Mouse (Mus musculus) stomach, embryonic 16.5 days (tissue): ENCODE results near the gene Rfc1. TPM values are rescaled to one million over a fixed set of nuclear protein-coding genes. Genes with fewer than 3 reads are reported as not detected.
"Not testable (repeated sequence)": the region's sequence is repeated elsewhere in the genome, so short reads cannot be mapped to it uniquely, and the experiment has no call there.

Experiments
- ATAC-seq: fragments of 200-750 bp; cut with Nextera tagmentation; 2 replicates; pipeline ENCODE4 v1.8.0; 2017; ENCODE audit warnings: moderate number of reproducible peaks, moderate TSS enrichment; ENCODE audit not compliant: insufficient read depth, low FRiP score
- H3K27ac ChIP-seq: fragments of 300-500 bp; sonication (generic); 2 replicates; pipeline ENCODE4 v1.5.1; 2014; ENCODE audit warnings: low read length
- H3K27me3 ChIP-seq: fragments of 300-500 bp; sonication (generic); 2 replicates; pipeline ENCODE4 v1.6.1; 2014; ENCODE audit warnings: low read length, control low read depth, mixed read lengths; ENCODE audit not compliant: control insufficient read depth, insufficient read depth
- H3K36me3 ChIP-seq: fragments of 300-500 bp; sonication (generic); 2 replicates; pipeline ENCODE4 v1.6.1; 2014; ENCODE audit warnings: low read length; ENCODE audit not compliant: control insufficient read depth, insufficient read depth
- H3K4me1 ChIP-seq: fragments of 300-500 bp; sonication (generic); 2 replicates; pipeline ENCODE4 v1.6.1; 2014; ENCODE audit warnings: low read length, control low read depth, mixed read lengths; ENCODE audit not compliant: control insufficient read depth, insufficient read depth
- H3K4me2 ChIP-seq: fragments of 300-500 bp; sonication (generic); 2 replicates; pipeline ENCODE4 v1.6.1; 2014; ENCODE audit warnings: low read depth, low read length, mixed read lengths
- H3K4me3 ChIP-seq: fragments of 300-500 bp; sonication (generic); replicated peaks from 2 replicates; pipeline ENCODE4 v1.5.1; 2014; ENCODE audit warnings: mild to moderate bottlenecking, low read length
- H3K9ac ChIP-seq: fragments of 300-500 bp; sonication (generic); 2 replicates; pipeline ENCODE4 v1.6.1; 2014; ENCODE audit warnings: low read length
- H3K9me3 ChIP-seq: fragments of 300-500 bp; sonication (generic); replicated peaks from 2 replicates; pipeline ENCODE4 v1.6.1; 2016; ENCODE audit warnings: low read length, control low read depth; ENCODE audit not compliant: control insufficient read depth
- WGBS: fragments of 180-500 bp; shearing (Covaris S2); extraction: QIAGEN DNeasy Blood & Tissue Kit; methylation state at CpG from one replicate; pipeline ENCODE4 v1.1.7; 2014; 5-methylcytosine and 5-hydroxymethylcytosine counted together
- polyA plus RNA-seq: library from polyadenylated mRNA; unstranded; fragments of >200 nt; fragmentation: Nextera tagmentation; extraction: Ambion mirVana; gene quantifications from 2 replicates; pipeline ENCODE4 v1.2.1, GENCODE M21; 2015

The Rfc1 gene
- polyA plus RNA-seq, 1 experiment from 2014 or later = 77.8 TPM

DNA sequence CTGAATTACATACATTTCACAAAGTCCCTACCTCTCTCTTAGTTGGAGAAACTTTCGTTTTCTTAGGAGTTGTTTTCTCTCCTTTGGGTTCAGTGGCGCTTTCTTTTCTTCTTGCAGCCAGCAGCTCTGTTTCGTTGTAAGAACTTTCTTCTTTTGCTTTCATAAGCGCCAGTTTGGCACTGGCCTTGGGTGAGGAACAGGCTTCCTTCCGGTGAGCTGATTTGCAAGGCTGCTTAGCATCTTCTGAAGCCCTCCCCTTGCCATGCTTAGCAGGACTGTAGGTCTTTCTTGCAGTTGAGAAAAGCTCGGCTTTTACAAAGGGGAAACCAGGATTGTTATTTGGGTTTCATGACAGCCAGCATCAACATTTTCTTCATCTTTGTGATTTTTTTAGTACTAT lies 41.8 kb downstream of the Rfc1 start:
- H3K27ac ChIP-seq = no peak overlapping the region
- no peak overlapping the region for H3K4me2 ChIP-seq
- H3K4me3 ChIP-seq = no peak overlapping the region
- H3K27me3 ChIP-seq = no peaks in the 10 kb centered on the region
- H3K9me3 ChIP-seq = no peaks in the 10 kb centered on the region
- no peak overlapping the region for H3K9ac ChIP-seq
- no peak for ATAC-seq
- no peaks in the 10 kb centered on the region for H3K4me1 ChIP-seq
- 83% methylated on average over 6 of the region's 6 CpGs for WGBS
- peaks cover 21% of the 10 kb centered on the region for H3K36me3 ChIP-seq

DNA sequence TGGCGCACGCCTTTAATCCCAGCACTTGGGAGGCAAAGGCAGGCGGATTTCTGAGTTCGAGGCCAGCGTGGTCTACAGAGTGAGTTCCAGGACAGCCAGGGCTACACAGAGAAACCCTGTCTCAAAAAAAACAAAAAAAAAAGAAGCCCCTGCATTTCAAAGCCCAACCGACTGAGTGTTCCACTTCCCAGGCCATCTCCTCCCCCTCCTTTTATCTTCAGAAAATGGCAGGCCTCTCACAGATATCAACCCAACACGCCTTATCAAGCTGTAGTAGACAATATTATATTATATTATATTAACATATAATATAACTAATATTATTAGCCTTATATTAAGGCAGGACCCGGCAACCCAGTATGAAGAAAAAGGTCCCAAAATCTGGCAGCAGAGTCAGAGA lies 46.5 kb downstream of the Rfc1 start:
- not testable (repeated sequence) for H3K4me3 ChIP-seq
- WGBS = 92% methylated on average over 8 of the region's 8 CpGs

GRCm38 (mm10) chr5:65287751-65288701 lies 47.4 kb downstream of the Rfc1 start:
- 90% methylated on average over 24 of the region's 24 CpGs for WGBS
- Histone ChIP-seq H3K27me3 (no peaks in the 10 kb centered on the region), H3K27ac (no peak overlapping the region), H3K4me2 (no peak overlapping the region), H3K9ac (no peak overlapping the region), H3K4me3 (no peak overlapping the region), H3K4me1 (no peaks in the 10 kb centered on the region), H3K9me3 (no peaks in the 10 kb centered on the region), H3K36me3 (peaks cover 26% of the 10 kb centered on the region)
- ATAC-seq = no peak

More for the DNA sequence above, 46.5 kb downstream of the Rfc1 start:
- H3K9me3 ChIP-seq, H3K9ac ChIP-seq, ATAC-seq, H3K4me1 ChIP-seq, H3K27me3 ChIP-seq, H3K27ac ChIP-seq, H3K4me2 ChIP-seq: not testable (repeated sequence)
- peaks cover 26% of the 10 kb centered on the region for H3K36me3 ChIP-seq

GRCm38 (mm10) chr5:65284171-65284570 lies 51.3 kb downstream of the Rfc1 start:
- H3K27me3 ChIP-seq = no peaks in the 10 kb centered on the region
- no peak overlapping the region for H3K27ac ChIP-seq
- no peak for ATAC-seq
- no peak overlapping the region for H3K4me2 ChIP-seq
- H3K4me1 ChIP-seq = no peaks in the 10 kb centered on the region
- no peak overlapping the region for H3K4me3 ChIP-seq
- WGBS = 100% methylated on average over 3 of the region's 3 CpGs
- H3K36me3 ChIP-seq = peaks cover 17% of the 10 kb centered on the region
- no peak overlapping the region for H3K9ac ChIP-seq
- H3K9me3 ChIP-seq = no peaks in the 10 kb centered on the region

DNA sequence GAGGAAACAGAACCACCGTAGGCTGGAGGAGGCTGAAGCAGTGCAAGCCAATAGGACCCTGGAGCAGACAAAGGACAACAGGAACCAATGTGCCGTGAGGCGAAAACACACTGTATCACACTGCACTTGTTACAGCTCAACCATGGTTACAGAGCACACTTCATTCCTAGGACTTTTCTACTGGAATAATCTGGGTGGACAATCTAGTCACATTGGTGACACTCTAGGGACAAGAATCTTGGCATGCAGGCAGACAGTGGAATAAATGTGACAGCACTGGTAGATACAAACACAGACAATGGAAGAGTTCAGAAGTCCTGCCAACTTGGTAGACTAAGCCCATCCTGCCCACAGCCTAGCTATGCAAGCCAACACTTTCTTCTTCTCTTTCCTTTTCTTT lies 54.3 kb downstream of the Rfc1 start:
- Histone ChIP-seq H3K4me3 (no peak overlapping the region), H3K4me1 (no peaks in the 10 kb centered on the region), H3K36me3 (peaks cover 10% of the 10 kb centered on the region), H3K27me3 (no peaks in the 10 kb centered on the region), H3K4me2 (no peak overlapping the region), H3K9ac (no peak overlapping the region), H3K27ac (no peak overlapping the region), H3K9me3 (no peaks in the 10 kb centered on the region)
- no peak for ATAC-seq
- 95% methylated on average over 3 of the region's 3 CpGs for WGBS

DNA sequence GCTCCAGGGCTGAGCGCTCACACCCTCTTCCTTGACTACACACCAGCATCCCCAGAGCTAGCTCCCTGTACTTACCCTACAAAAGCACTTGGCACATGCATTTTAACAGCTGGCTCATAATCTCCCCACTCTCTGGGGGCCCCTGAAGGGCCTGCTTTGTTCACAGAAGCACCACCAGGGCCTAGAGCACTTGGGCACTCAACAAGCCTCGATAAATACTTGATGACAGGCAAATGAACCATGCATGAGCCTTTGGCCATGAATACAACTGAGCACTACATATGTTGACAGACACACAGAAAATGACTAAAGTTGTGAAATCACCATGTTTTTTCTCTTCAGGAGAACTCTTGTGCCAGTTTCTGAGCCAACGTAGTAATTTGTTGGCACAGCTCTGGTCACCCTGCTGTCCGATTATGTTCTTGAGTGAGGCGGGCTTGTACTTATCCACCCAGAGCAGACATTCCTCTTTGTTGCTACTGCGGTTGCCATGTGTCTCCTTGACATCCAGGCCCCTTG lies 56.3 kb downstream of the Rfc1 start:
- Histone ChIP-seq H3K27me3 (no peaks in the 10 kb centered on the region), H3K4me1 (no peaks in the 10 kb centered on the region), H3K27ac (no peak overlapping the region), H3K9me3 (no peaks in the 10 kb centered on the region), H3K36me3 (peaks cover 8% of the 10 kb centered on the region; the same call in 1 of the 2 replicates), H3K9ac (no peak overlapping the region), H3K4me3 (no peak overlapping the region), H3K4me2 (no peak overlapping the region)
- WGBS = 95% methylated on average over 6 of the region's 6 CpGs
- no peak for ATAC-seq

- WGBS = 81% methylated on average over 3 of the region's 3 CpGs
- H3K27ac ChIP-seq = no peak overlapping the region
- no peaks in the 10 kb centered on the region for H3K4me1 ChIP-seq
- no peak for ATAC-seq
- no peaks in the 10 kb centered on the region for H3K9me3 ChIP-seq
- H3K27me3 ChIP-seq = no peaks in the 10 kb centered on the region
- H3K4me2 ChIP-seq = no peak overlapping the region
- H3K36me3 ChIP-seq = peaks cover 11% of the 10 kb centered on the region; the same call in 1 of the 2 replicates
- no peak overlapping the region for H3K9ac ChIP-seq
- H3K4me3 ChIP-seq = no peak overlapping the region
Measured at GRCm38 (mm10) chr5:65273966-65274365, 61.5 kb downstream of the Rfc1 start.

- Histone ChIP-seq H3K36me3 (0 out of 2 replicates have a peak, but pooled peaks cover 10% of the 10 kb centered on the region), H3K9me3 (no peaks in the 10 kb centered on the region), H3K27me3 (no peaks in the 10 kb centered on the region), H3K4me3 (no peak overlapping the region), H3K4me1 (no peaks in the 10 kb centered on the region), H3K9ac (no peak overlapping the region), H3K27ac (no peak overlapping the region), H3K4me2 (no peak overlapping the region)
- 91% methylated on average over 14 of the region's 14 CpGs for WGBS
- no peak for ATAC-seq
Measured at GRCm38 (mm10) chr5:65257910-65258505, 77.5 kb downstream of the Rfc1 start.
